Mouse (Mus musculus) heart, postnatal 0 days (tissue): ENCODE measurements around the gene Tmed8.

Source experiments
- CTCF ChIP-seq: IDR thresholded peaks from 2 replicates; pipeline ENCODE4 v1.5.1; 2016; ENCODE audit warnings: antibody characterized with exemption, control low read depth, low read depth
- EP300 ChIP-seq: IDR thresholded peaks from 2 replicates; pipeline ENCODE4 v1.6.1; 2016; ENCODE audit warnings: antibody characterized with exemption, low read depth

DNA sequence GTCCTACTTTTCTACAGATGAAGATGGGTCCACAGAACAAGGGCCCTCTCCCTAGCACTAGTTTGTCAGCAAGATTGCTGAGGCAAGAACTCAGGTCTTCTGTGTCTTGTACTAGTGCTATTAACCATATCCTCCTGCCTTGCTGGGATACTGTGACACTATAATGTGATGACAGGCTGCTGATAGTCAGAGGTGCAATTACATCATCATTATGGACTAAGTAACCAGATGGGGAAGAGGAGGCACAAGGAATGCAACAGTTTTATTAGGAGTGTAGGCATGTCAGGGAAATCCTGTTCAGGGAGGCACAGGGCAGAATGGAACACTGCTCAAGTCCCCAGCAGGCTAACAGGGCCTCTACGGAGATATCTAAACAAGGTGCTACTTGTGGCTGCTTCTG lies 38.4 kb upstream of the Tmed8 start, which contains the start of gene Noxred1:
- TF ChIP-seq EP300: no peak
- TF ChIP-seq CTCF: no peak
